In the genomic region with DNA sequence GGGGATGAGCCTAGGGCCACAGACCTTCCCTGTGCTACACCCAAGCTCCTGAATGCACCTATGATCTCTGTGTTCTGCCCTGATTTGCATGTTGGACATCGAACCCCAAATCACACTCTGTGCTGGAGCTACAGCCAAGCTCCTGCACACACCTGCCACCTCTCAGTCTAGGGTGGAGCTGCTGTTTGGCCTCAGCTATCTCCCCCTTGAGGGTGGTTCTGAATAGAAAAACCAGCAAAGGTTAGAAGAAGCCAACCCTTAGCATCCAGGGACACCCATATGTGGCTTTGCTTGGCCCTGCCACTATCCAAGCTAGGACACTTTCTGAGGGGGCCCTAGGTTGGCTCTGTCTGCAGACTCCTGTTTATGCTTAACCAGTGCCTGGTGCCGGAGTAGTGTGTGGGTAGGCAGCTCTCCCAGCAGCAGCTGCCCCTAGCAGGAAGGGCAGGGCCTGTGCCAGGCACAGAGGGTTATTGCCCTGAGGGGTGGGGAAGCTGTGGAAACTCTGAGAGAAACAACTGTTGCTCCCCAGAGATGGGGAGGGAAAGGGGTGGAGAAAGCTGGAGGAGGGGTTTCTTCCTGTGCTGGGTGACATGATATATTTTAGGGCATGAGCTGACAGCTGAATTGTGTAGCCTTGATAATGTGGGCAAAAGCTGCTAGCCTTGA, we compare ENCODE assay signal across 8 mouse cellular contexts. TPM values are rescaled to one million over a fixed set of nuclear protein-coding genes. Genes with fewer than 3 reads are reported as not detected.
DNase-seq lines count a peak whose midpoint lies in the region; ATAC-seq and TF ChIP-seq lines count a peak whose summit lies in the region.

No protein-coding gene starts in this region.

- no peaks in the 10 kb centered on the region for H3K27me3 ChIP-seq in kidney, embryonic 16.5 days (ENCODE audit: insufficient read depth, low read length)
- H3K27me3 ChIP-seq in midbrain, embryonic 13.5 days: no peaks in the 10 kb centered on the region

- DNase-seq in lung, adult 18-20 months: peak; percentile 43
- no peak for DNase-seq in lung, adult 2 months
- DNase-seq in frontal cortex, postnatal 25 days (ENCODE audit: low spot score in 2 of 2): no peak
- no peak for DNase-seq in left cerebral cortex, postnatal 10 days (ENCODE audit: extremely low spot score in 1 of 2, low spot score in 2 of 2)

- no peak overlapping the region for H3K4me2 ChIP-seq in kidney, embryonic 16.5 days (replicated peaks; ENCODE audit: low read depth, low read length)
- no peak overlapping the region for H3K4me2 ChIP-seq in midbrain, embryonic 13.5 days (replicated peaks)

- TF ChIP-seq CTCF in lung, adult 2 months (IDR thresholded peaks at IDR 0.05; ENCODE audit: insufficient read depth, low read length): no peak
- TF ChIP-seq CTCF in cortical plate, adult 2 months (IDR thresholded peaks at IDR 0.05; ENCODE audit: extremely low read depth, insufficient read depth, low read length): no peak

- no peaks in the 10 kb centered on the region for H3K36me3 ChIP-seq in kidney, embryonic 16.5 days (ENCODE audit: insufficient read depth, low read length)
- no peaks in the 10 kb centered on the region for H3K36me3 ChIP-seq in midbrain, embryonic 13.5 days

- H3K9ac ChIP-seq in kidney, embryonic 16.5 days (replicated peaks; ENCODE audit: low read length): 0 out of 2 replicates have a peak overlapping the region, but pooled peaks have one; percentile 1
- no peak overlapping the region for H3K9ac ChIP-seq in midbrain, embryonic 13.5 days (replicated peaks)

- peak; percentile 77 for ATAC-seq in kidney, embryonic 16.5 days (ENCODE audit: low FRiP score, low TSS enrichment)
- peak; percentile 79 for ATAC-seq in megakaryocyte progenitor cell, adult 5-6 weeks (replicated peaks; ENCODE audit: poor library complexity)
- ATAC-seq in midbrain, embryonic 13.5 days: no peak

- no peak for TF ChIP-seq POLR2A in lung, adult 2 months (IDR thresholded peaks at IDR 0.05; ENCODE audit: borderline replicate concordance, extremely low read depth, low read depth, low read length)
- TF ChIP-seq POLR2A in cortical plate, adult 2 months (IDR thresholded peaks at IDR 0.05; ENCODE audit: extremely low read depth, insufficient read depth, low read length): no peak

- H3K9me3 ChIP-seq in kidney, embryonic 16.5 days (ENCODE audit: low read length): no peaks in the 10 kb centered on the region
- H3K9me3 ChIP-seq in midbrain, embryonic 13.5 days: no peaks in the 10 kb centered on the region

- H3K4me3 ChIP-seq in lung, adult 2 months (replicated peaks; ENCODE audit: extremely low read depth, low read depth, low read length): no peak overlapping the region
- no peak overlapping the region for H3K4me3 ChIP-seq in cortical plate, adult 2 months (ENCODE audit: insufficient read depth, low read length)
- no peak overlapping the region for H3K4me3 ChIP-seq in kidney, embryonic 16.5 days (ENCODE audit: low read length)
- no peak overlapping the region for H3K4me3 ChIP-seq in midbrain, embryonic 13.5 days (replicated peaks)

- intact Hi-C loops in left cerebral cortex, postnatal 10 days (cut with DNase I): no loop called here

- peaks cover 3% of the 10 kb centered on the region; the same call in 1 of the 2 replicates for H3K4me1 ChIP-seq in lung, adult 2 months (ENCODE audit: control insufficient read depth, insufficient read depth, low read length)
- no peaks in the 10 kb centered on the region for H3K4me1 ChIP-seq in cortical plate, adult 2 months (ENCODE audit: control insufficient read depth, insufficient read depth, low read length)
- H3K4me1 ChIP-seq in kidney, embryonic 16.5 days (ENCODE audit: insufficient read depth, low read length): peaks cover 7% of the 10 kb centered on the region; the same call in 1 of the 2 replicates
- H3K4me1 ChIP-seq in midbrain, embryonic 13.5 days (replicated peaks): 0 out of 2 replicates have a peak, but pooled peaks cover 4% of the 10 kb centered on the region

- 38% methylated on average over 2 of the region's 2 CpGs for WGBS in lung, adult 2 months
- WGBS in kidney, embryonic 16.5 days: 44% methylated on average over 2 of the region's 2 CpGs
- WGBS in midbrain, embryonic 13.5 days: 72% methylated on average over 2 of the region's 2 CpGs

- H3K27ac ChIP-seq in cortical plate, adult 2 months (ENCODE audit: insufficient read depth, low read length): peak overlapping the region; percentile 74
- peak overlapping the region; percentile 50 for H3K27ac ChIP-seq in kidney, embryonic 16.5 days (ENCODE audit: low read length)
- no peak overlapping the region for H3K27ac ChIP-seq in midbrain, embryonic 13.5 days

RNA-seq across cellular contexts. Expression of gene Slc6a6, which starts 23.9 kb away (rescaled TPM):
- 178 and 228 TPM in 2 replicates for polyA plus RNA-seq in lung, adult 2 months (2012; rRNA removed)
- 94.9 and 105 TPM in 2 replicates for polyA plus RNA-seq in cortical plate, adult 2 months (2012; rRNA removed)
- polyA plus RNA-seq in kidney, embryonic 16.5 days (2015; fragmentation: Nextera tagmentation; extraction: Ambion mirVana): 82.9 and 96.3 TPM in 2 replicates
- 30.6 and 34.6 TPM in 2 replicates for total RNA-seq in megakaryocyte progenitor cell, adult 5-6 weeks (2015)
- total RNA-seq in megakaryocyte progenitor cell, adult 5-6 weeks (2017): 20.7 and 26.7 TPM in 2 replicates
- total RNA-seq in left cerebral cortex, postnatal 10 days (2021): 100 to 1,000 TPM; 198 to 215 TPM
- polyA plus RNA-seq in midbrain, embryonic 13.5 days (2015; fragmentation: Nextera tagmentation; extraction: Ambion mirVana): 84.4 and 89.8 TPM in 2 replicates

Comparison
In these comparisons a context has a peak if more than half of its experiments do, and no peak if none do; other contexts are left out.
1. DNase-seq: peak in lung, adult 18-20 months (2 of 2); none in lung, adult 2 months (single experiment), frontal cortex, postnatal 25 days (0 of 2) and left cerebral cortex, postnatal 10 days (0 of 2).